Mouse (Mus musculus) heart, postnatal 14 days (tissue): ENCODE results near the gene Zfp346. TPM values are rescaled to one million over a fixed set of nuclear protein-coding genes. Genes with fewer than 3 reads are reported as not detected.
A peak's percentile ranks its signal among the peaks of the same experiment; 100 is the strongest.

ENCODE experiments used
- DNase-seq, 2 experiments: peaks; one replicate each; pipeline ENCODE4 v3.0.0; 2021 to 2022
- intact Hi-C: fragments of 180-260 bp; cut with DNase I; formaldehyde crosslinking; loops from one replicate; pipeline ENCODE4 v1.15.1; 2025
- total RNA-seq, 2 experiments: library from RNA; stranded (reverse); gene quantifications; 2 replicates each; pipeline ENCODE4 v1.2.3; 2021

The Zfp346 gene
- total RNA-seq, 2 experiments from 2014 or later: 13.1 to 15.5 TPM

- peak; percentile 65 to 77 for DNase-seq
- intact Hi-C loops: loop anchor here (5.0 to 10.0 kb wide), 2 partner anchors 35 to 102 kb away; no protein-coding TSS in a partner anchor
These were observed 77.2 kb downstream of the Zfp346 start for GRCm38 (mm10) chr13:55182173-55182894.

GRCm38 (mm10) chr13:55183382-55183781 is 78.3 kb downstream of the Zfp346 start:
- no peak for DNase-seq
- intact Hi-C loops: loop anchor here (5.0 to 10.0 kb wide), 2 partner anchors 34 to 101 kb away; no protein-coding TSS in a partner anchor

Other genes with a start within 250 kb of the Zfp346 start
- gene Unc5a, start 155.9 kb upstream of the Zfp346 start, total RNA-seq: under 1 TPM; 0.60 to 0.63 TPM
- gene Hk3, start 83.9 kb upstream of the Zfp346 start, total RNA-seq: under 1 TPM; 0.61 to 0.74 TPM
- gene Uimc1, start 5.0 kb upstream of the Zfp346 start, total RNA-seq: 10 to 100 TPM; 28.4 to 29.0 TPM
- gene Gm17617, start 28.2 kb downstream of the Zfp346 start, total RNA-seq: not detected
- gene Fgfr4, start 47.3 kb downstream of the Zfp346 start, total RNA-seq: under 1 TPM; 0.31 to 0.39 TPM
- gene Nsd1, start 104.5 kb downstream of the Zfp346 start, total RNA-seq: 10 to 100 TPM; 80.5 to 85.2 TPM
- gene Prelid1, start 215.2 kb downstream of the Zfp346 start, total RNA-seq: 10 to 100 TPM; 73.8 to 90.0 TPM
- gene Rab24, start 216.6 kb downstream of the Zfp346 start, total RNA-seq: 10 to 100 TPM; 31.4 to 34.3 TPM
- gene Mxd3, start 224.5 kb downstream of the Zfp346 start, total RNA-seq: 1 to 10 TPM; 2.2 to 3.0 TPM